Mouse (Mus musculus) bone marrow macrophage, adult 2 months (primary cell): ENCODE measurements around the gene Exph5.

Source experiments
- CTCF ChIP-seq: IDR thresholded peaks from 2 replicates; pipeline ENCODE4 v1.5.1; 2012; ENCODE audit warnings: low read depth, mild to moderate bottlenecking, low read length, moderate library complexity
- POLR2A ChIP-seq: IDR thresholded peaks from 2 replicates; pipeline ENCODE4 v1.6.1; 2012; ENCODE audit warnings: mild to moderate bottlenecking, low read depth, low read length, borderline replicate concordance

- no peak for TF ChIP-seq CTCF
- no peak for TF ChIP-seq POLR2A
These were observed 945 bp downstream of the Exph5 start for GRCm38 (mm10) chr9:53302415-53302814.
